Mouse (Mus musculus): ENCODE measurements around the gene Dtd1. TPM values are rescaled to one million over a fixed set of nuclear protein-coding genes. Genes with fewer than 3 reads are reported as not detected.

Gene Dtd1
- polyA plus RNA-seq, 1 experiment from 2014 or later: 51.0 TPM

GRCm38 (mm10) chr2:144647151-144647550 is 47.5 kb downstream of the Dtd1 start:
- Histone ChIP-seq H3K27me3 (replicated peaks) (no peaks in the 10 kb centered on the region), H3K9ac (no peak overlapping the region), H3K27ac (no peak overlapping the region), H3K36me3 (no peaks in the 10 kb centered on the region), H3K9me3 (no peaks in the 10 kb centered on the region), H3K4me3 (replicated peaks) (no peak overlapping the region), H3K4me1 (replicated peaks) (0 out of 2 replicates have a peak, but pooled peaks cover under 1% of the 10 kb centered on the region), H3K4me2 (replicated peaks) (no peak overlapping the region)
- ATAC-seq: no peak
- 83% methylated on average over 4 of the region's 4 CpGs for WGBS

GRCm38 (mm10) chr2:144649960-144650359 is 50.3 kb downstream of the Dtd1 start:
- H3K36me3 ChIP-seq: no peaks in the 10 kb centered on the region
- no peak for ATAC-seq
- no peak overlapping the region for H3K4me3 ChIP-seq (replicated peaks)
- no peaks in the 10 kb centered on the region for H3K9me3 ChIP-seq
- no peaks in the 10 kb centered on the region for H3K4me1 ChIP-seq (replicated peaks)
- WGBS: 96% methylated on average over 1 of the region's 1 CpGs
- H3K27me3 ChIP-seq (replicated peaks): no peaks in the 10 kb centered on the region
- no peak overlapping the region for H3K9ac ChIP-seq
- H3K4me2 ChIP-seq (replicated peaks): no peak overlapping the region
- no peak overlapping the region for H3K27ac ChIP-seq

GRCm38 (mm10) chr2:144652841-144653240 is 53.1 kb downstream of the Dtd1 start:
- Histone ChIP-seq H3K27ac (no peak overlapping the region), H3K4me2 (replicated peaks) (no peak overlapping the region), H3K27me3 (replicated peaks) (no peaks in the 10 kb centered on the region), H3K9me3 (no peaks in the 10 kb centered on the region), H3K4me3 (replicated peaks) (no peak overlapping the region), H3K36me3 (no peaks in the 10 kb centered on the region), H3K4me1 (replicated peaks) (no peaks in the 10 kb centered on the region), H3K9ac (no peak overlapping the region)
- 95% methylated on average over 4 of the region's 4 CpGs for WGBS
- no peak for ATAC-seq

DNA sequence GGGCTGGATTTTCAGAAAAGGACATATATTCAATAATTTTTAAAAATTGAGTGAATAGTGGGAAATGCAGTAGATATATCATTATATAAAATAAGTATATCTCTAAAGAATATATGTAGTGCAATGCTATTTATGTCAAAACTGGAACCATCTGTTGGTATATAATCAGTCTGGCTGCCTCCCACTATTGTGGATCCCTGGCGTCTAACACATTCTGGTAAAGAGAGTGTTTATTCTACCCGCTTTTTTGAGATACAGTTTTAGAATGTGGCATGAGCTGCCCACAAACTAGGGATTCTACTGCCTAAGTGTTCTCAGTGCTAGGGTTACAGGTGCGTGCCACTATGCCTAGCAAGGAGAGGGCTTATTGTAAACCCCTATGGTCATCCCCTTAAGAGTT is 55.6 kb downstream of the Dtd1 start:
- Histone ChIP-seq H3K36me3 (no peaks in the 10 kb centered on the region), H3K4me1 (replicated peaks) (no peaks in the 10 kb centered on the region), H3K9ac (no peak overlapping the region), H3K27me3 (replicated peaks) (no peaks in the 10 kb centered on the region), H3K27ac (no peak overlapping the region), H3K4me3 (replicated peaks) (no peak overlapping the region), H3K4me2 (replicated peaks) (no peak overlapping the region), H3K9me3 (no peaks in the 10 kb centered on the region)
- 81% methylated on average over 3 of the region's 3 CpGs for WGBS
- no peak for ATAC-seq

DNA sequence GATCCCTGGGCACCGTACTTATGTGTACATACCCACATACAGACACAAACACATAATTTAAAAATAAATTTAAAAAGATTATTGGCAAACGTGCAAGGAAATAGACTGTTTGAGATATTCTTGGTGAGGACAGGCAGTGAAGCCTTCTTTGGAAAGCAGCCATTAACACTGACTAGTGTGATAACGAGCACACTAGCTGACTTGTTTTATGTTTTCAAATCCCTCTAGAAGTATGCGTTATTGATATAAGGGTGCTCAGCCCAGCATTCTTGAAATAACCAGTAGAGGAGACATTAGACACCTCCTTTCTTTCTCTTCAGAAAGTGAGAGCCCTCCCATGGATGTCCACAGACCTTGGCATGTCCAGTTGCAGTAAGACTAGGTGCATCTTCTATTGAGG is 68.8 kb downstream of the Dtd1 start:
- 82% methylated on average over 4 of the region's 4 CpGs for WGBS
- Histone ChIP-seq H3K4me2 (replicated peaks) (no peak overlapping the region), H3K4me1 (replicated peaks) (0 out of 2 replicates have a peak, but pooled peaks cover 2% of the 10 kb centered on the region), H3K4me3 (replicated peaks) (no peak overlapping the region), H3K36me3 (no peaks in the 10 kb centered on the region), H3K27ac (no peak overlapping the region), H3K27me3 (replicated peaks) (no peaks in the 10 kb centered on the region), H3K9ac (no peak overlapping the region), H3K9me3 (no peaks in the 10 kb centered on the region)
- no peak for ATAC-seq

DNA sequence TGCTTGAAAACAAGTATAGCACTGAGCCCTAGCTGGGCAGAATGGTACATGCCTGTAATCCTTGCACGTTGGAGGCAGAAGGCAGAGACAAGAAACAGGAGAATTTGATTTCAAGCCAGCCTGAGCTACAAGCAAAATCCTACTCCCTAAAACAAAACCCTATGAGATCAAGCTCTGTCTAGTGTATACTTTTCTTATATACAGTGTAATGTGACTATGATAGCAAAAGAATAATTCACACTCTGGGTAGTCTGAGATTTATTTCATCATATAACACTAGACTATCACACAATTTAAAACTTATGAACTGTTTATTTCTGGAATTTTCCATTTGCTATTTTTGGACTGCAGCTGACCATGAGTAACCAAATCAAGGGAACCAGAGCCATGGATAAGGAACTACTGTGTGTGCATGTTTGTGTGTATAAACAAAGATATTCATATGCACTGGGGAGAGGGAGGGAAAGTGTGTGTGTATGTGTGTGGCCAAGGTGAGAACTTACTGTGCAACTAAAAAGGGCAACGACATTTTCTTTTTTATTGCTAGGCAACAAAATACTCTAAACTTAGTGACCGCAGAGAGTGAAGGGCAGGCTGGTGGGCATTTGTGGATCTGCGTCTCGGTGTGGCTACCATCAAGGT is 70.7 kb downstream of the Dtd1 start:
- Histone ChIP-seq H3K4me1 (replicated peaks) (0 out of 2 replicates have a peak, but pooled peaks cover 2% of the 10 kb centered on the region), H3K27ac (no peak overlapping the region), H3K36me3 (no peaks in the 10 kb centered on the region), H3K4me3 (replicated peaks) (no peak overlapping the region), H3K9me3 (no peaks in the 10 kb centered on the region), H3K9ac (no peak overlapping the region), H3K4me2 (replicated peaks) (no peak overlapping the region), H3K27me3 (replicated peaks) (no peaks in the 10 kb centered on the region)
- 74% methylated on average over 5 of the region's 5 CpGs for WGBS
- peak; percentile 51 for ATAC-seq

DNA sequence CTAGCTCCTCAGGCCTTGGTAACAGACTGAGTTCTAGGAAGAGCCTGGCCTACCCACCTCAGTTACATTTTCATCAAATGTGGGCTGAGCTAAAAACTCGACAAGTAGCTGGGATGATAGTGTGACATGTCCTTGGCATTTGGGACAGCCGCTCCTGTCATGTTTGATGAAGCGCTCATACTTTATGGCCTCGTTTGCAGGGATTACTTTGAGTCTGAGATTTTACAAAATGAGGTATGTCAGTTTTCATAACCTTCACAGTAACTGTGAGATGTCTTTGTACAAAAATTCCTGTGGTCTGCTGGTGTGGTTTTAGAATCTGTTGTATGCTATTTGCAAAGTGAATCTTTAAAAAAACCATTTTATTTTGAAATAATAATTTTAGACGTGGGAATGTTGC is 72.7 kb downstream of the Dtd1 start:
- Histone ChIP-seq H3K9ac (no peak overlapping the region), H3K4me1 (replicated peaks) (peaks cover 12% of the 10 kb centered on the region), H3K36me3 (no peaks in the 10 kb centered on the region), H3K9me3 (no peaks in the 10 kb centered on the region), H3K4me3 (replicated peaks) (no peak overlapping the region), H3K27ac (no peak overlapping the region), H3K27me3 (replicated peaks) (no peaks in the 10 kb centered on the region), H3K4me2 (replicated peaks) (no peak overlapping the region)
- no peak for ATAC-seq
- 72% methylated on average over 5 of the region's 5 CpGs for WGBS

- ATAC-seq: peak; percentile 39; the same call in 1 of the 2 replicates
- H3K27ac ChIP-seq: no peak overlapping the region
- no peak overlapping the region for H3K4me3 ChIP-seq (replicated peaks)
- H3K27me3 ChIP-seq (replicated peaks): no peaks in the 10 kb centered on the region
- 38% methylated on average over 13 of the region's 13 CpGs for WGBS
- H3K9me3 ChIP-seq: no peaks in the 10 kb centered on the region
- H3K4me2 ChIP-seq (replicated peaks): 0 out of 2 replicates have a peak overlapping the region, but pooled peaks have one; percentile 24
- H3K36me3 ChIP-seq: no peaks in the 10 kb centered on the region
- peaks cover 21% of the 10 kb centered on the region for H3K4me1 ChIP-seq (replicated peaks)
- H3K9ac ChIP-seq: no peak overlapping the region
Observed at GRCm38 (mm10) chr2:144676546-144677228, 77.0 kb downstream of the Dtd1 start.

GRCm38 (mm10) chr2:144677229-144677571 is 77.5 kb downstream of the Dtd1 start:
- no peak for ATAC-seq
- H3K4me2 ChIP-seq (replicated peaks): no peak overlapping the region
- peaks cover 21% of the 10 kb centered on the region for H3K4me1 ChIP-seq (replicated peaks)
- H3K9me3 ChIP-seq: no peaks in the 10 kb centered on the region
- H3K36me3 ChIP-seq: no peaks in the 10 kb centered on the region
- H3K9ac ChIP-seq: no peak overlapping the region
- no peaks in the 10 kb centered on the region for H3K27me3 ChIP-seq (replicated peaks)
- no peak overlapping the region for H3K4me3 ChIP-seq (replicated peaks)
- H3K27ac ChIP-seq: no peak overlapping the region
- WGBS: 66% methylated on average over 2 of the region's 2 CpGs

DNA sequence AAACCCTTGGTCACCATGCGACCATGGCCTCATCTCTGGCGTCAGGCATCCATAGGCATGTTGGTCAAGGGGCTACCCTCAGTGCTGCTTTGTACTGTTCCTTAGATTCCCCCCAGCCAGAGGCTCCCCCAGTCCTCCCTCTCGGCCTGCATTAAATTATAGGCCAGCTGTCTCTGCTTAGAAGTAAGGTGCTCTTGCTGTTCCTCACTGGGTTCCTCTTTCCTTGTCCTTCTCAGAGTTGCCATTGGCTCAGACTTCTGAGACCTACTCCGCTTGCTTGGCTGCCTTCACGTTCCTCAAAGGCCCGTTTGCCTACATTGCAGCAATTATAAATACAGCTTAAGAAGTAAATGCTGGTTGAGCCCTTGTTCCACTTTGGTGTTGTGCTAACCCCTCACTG is 79.1 kb downstream of the Dtd1 start:
- Histone ChIP-seq H3K27me3 (replicated peaks) (no peaks in the 10 kb centered on the region), H3K36me3 (no peaks in the 10 kb centered on the region), H3K9ac (no peak overlapping the region), H3K27ac (0 out of 2 replicates have a peak overlapping the region, but pooled peaks have one; percentile 20), H3K4me3 (replicated peaks) (no peak overlapping the region), H3K4me2 (replicated peaks) (no peak overlapping the region), H3K4me1 (replicated peaks) (peaks cover 19% of the 10 kb centered on the region), H3K9me3 (no peaks in the 10 kb centered on the region)
- ATAC-seq: no peak
- WGBS: 71% methylated on average over 6 of the region's 6 CpGs

- Histone ChIP-seq H3K27ac (peak overlapping the region; percentile 52), H3K4me1 (replicated peaks) (peaks cover 19% of the 10 kb centered on the region), H3K4me3 (replicated peaks) (no peak overlapping the region), H3K4me2 (replicated peaks) (no peak overlapping the region), H3K9ac (no peak overlapping the region), H3K27me3 (replicated peaks) (no peaks in the 10 kb centered on the region), H3K9me3 (no peaks in the 10 kb centered on the region), H3K36me3 (no peaks in the 10 kb centered on the region)
- 48% methylated on average over 3 of the region's 3 CpGs for WGBS
- peak; percentile 63 for ATAC-seq
Observed at GRCm38 (mm10) chr2:144679394-144679793, 79.7 kb downstream of the Dtd1 start.

- H3K36me3 ChIP-seq: no peaks in the 10 kb centered on the region
- no peak overlapping the region for H3K9ac ChIP-seq
- no peak overlapping the region for H3K4me2 ChIP-seq (replicated peaks)
- H3K4me3 ChIP-seq (replicated peaks): no peak overlapping the region
- H3K27me3 ChIP-seq (replicated peaks): no peaks in the 10 kb centered on the region
- 84% methylated on average over 8 of the region's 8 CpGs for WGBS
- H3K4me1 ChIP-seq (replicated peaks): no peaks in the 10 kb centered on the region
- no peak overlapping the region for H3K27ac ChIP-seq
- ATAC-seq: no peak
- H3K9me3 ChIP-seq: no peaks in the 10 kb centered on the region
Observed at GRCm38 (mm10) chr2:144692219-144692732, 92.6 kb downstream of the Dtd1 start.

- H3K9me3 ChIP-seq: no peaks in the 10 kb centered on the region
- no peak overlapping the region for H3K4me2 ChIP-seq (replicated peaks)
- H3K27me3 ChIP-seq (replicated peaks): no peaks in the 10 kb centered on the region
- no peaks in the 10 kb centered on the region for H3K36me3 ChIP-seq
- ATAC-seq: no peak
- no peaks in the 10 kb centered on the region for H3K4me1 ChIP-seq (replicated peaks)
- no peak overlapping the region for H3K27ac ChIP-seq
- no peak overlapping the region for H3K4me3 ChIP-seq (replicated peaks)
- WGBS: 95% methylated on average over 2 of the region's 2 CpGs
- no peak overlapping the region for H3K9ac ChIP-seq
Observed at GRCm38 (mm10) chr2:144692777-144693176, 93.1 kb downstream of the Dtd1 start.

Measured in intestine, embryonic 15.5 days (tissue).